Mouse (Mus musculus) bone marrow, adult 2 months (tissue): ENCODE measurements around the gene Rpl18.

Experiments
- CTCF ChIP-seq: fragments of 200-500 bp; IDR thresholded peaks from 2 replicates; pipeline ENCODE4 v1.5.1; 2011; ENCODE audit warnings: low read length, control low read depth; ENCODE audit not compliant: control insufficient read depth, insufficient read depth
- POLR2A ChIP-seq: fragments of 200-500 bp; IDR thresholded peaks from 2 replicates; pipeline ENCODE4 v1.6.1; 2011; ENCODE audit warnings: low read depth, mild to moderate bottlenecking, control low read depth, low read length, borderline replicate concordance; ENCODE audit not compliant: control insufficient read depth

DNA sequence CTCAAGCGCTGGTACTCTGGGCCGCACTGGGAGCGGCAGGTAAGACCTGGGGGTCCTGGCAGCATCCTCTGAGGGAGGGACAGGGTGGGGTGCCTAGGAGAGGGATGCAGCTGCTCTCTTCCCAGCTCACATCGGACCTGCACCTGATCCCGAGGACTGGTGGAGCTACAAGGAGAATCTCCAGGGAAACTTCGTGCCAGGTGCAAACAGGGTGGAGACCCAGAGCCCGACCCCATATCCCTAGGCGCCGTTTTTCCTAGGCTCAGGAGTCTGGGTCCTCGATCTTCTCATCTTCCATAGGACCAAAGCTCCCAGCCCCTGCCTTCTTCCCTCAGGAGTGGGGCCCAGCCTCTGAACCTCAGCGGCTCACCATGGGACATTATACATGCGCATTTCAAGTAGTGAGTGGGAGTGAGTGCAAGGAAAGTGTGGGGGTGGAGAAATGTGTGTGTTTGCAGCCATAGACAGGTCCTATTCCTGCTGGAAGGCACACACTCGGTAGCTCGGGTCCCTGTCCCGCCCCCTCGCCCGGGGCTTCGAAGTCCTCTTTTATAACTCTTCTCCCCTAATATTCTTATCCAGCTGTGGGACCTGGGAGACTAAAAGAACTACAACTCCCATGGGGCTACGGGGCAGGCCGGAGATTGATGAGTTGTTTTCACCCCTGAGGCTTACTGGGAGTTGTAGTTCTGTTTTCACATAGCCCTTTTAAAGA, 14.8 kb upstream of the Rpl18 start:
- TF ChIP-seq CTCF, result no peak
- TF ChIP-seq POLR2A, result no peak
